Mouse (Mus musculus) lung, postnatal 10 days (tissue): Measurements from ENCODE around the gene Tmem130.
"Not testable (repeated sequence)": the region's sequence is repeated elsewhere in the genome, so short reads cannot be mapped to it uniquely, and the experiment has no call there.

Experiments used
- DNase-seq: peaks from one replicate; pipeline ENCODE4 v3.0.0; 2021

Tmem130 gene

GRCm38 (mm10) chr5:144761161-144761868 is at the start of gene Tmem130:
Gene Tmem130, minus strand, starts transcription at chr5:144761818.
- peak; percentile 12 for DNase-seq

DNA sequence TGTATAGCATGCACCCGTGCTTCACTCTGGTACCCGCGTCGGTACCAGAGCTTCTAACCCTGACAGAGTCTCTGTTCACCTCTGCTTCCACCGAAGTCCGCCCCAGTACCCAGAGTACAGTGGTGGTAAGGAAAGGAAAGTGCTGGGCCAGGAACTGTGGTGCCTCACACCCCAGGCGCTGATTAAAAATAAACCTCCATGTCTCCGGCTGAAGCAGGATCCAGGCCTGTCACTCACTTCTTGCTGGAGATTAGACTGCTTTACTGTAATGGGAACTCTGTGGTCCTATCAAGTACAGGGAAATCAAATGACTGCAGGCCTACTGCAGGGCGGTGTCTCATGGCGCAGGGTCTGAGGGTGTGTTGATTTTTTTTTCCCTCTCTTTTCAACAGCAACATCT is 45.3 kb upstream of the Tmem130 start:
- DNase-seq, result no peak

GRCm38 (mm10) chr5:144804181-144804580 is 42.6 kb upstream of the Tmem130 start:
- DNase-seq, result no peak

GRCm38 (mm10) chr5:144803066-144803465 is 41.4 kb upstream of the Tmem130 start:
- no peak for DNase-seq

GRCm38 (mm10) chr5:144797116-144797515 is 35.5 kb upstream of the Tmem130 start:
- no peak for DNase-seq

DNA sequence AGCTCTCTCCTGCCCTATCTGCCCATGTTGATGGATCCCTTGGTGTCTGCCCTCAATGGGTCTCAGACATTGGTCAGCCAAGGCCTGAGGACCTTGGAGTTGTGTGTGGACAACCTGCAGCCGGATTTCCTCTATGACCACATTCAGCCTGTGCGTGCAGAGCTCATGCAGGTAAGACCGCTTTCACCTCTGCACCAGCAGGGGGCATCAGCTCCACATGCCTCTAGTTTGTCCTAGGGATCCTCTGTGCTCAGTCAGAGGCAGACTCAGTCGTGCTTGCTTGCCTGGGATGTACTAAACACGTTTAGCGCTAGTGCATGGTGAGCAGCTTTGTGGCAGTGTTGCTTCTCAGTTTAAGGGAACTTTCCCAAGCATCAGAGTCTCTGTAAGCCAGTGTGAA is 33.1 kb upstream of the Tmem130 start:
- DNase-seq, result peak; percentile 10

DNA sequence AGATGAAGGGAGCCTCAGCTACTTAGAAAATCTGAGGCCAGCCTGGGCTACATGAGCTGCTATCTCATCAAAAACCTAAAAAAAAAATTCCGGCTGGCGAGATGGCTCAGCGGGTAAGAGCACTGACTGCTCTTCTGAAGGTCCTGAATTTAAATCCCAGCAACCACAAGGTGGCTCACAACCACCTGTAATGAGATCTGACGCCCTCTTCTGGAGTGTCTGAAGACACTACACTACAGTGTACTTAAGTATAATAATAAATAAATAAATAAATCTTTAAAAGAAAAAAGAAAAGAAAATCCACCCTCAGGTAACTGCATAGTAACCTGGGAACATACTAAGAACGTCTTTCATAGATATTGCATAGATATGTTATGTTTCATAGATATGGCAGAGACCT is 31.8 kb upstream of the Tmem130 start:
- DNase-seq, result no peak

GRCm38 (mm10) chr5:144786464-144786863 is 24.8 kb upstream of the Tmem130 start:
- DNase-seq, result no peak

- DNase-seq, result no peak
Observed at GRCm38 (mm10) chr5:144780654-144781053, 19.0 kb upstream of the Tmem130 start.

- no peak for DNase-seq
Observed at GRCm38 (mm10) chr5:144773231-144773630, 11.6 kb upstream of the Tmem130 start.

DNA sequence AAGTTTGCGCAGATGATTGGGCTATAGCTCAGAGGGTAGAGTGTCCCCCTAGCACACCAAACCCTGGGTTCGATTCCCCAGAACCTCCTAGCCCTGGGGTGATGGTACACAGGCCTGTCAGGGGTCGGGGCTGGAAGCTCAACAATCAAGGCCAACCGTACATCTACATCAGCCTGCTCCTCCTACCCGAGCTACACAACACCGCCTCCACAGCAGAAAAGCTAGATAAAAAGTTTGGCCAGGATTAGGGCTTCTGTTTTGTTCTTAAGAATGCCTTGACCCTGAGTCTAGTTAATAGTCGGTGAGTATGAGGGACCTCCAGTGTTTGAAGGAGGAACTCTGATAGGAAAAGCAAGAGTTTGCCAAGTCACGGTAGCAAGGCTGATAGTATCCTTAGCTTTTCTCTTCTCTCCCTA is 7.5 kb upstream of the Tmem130 start:
- no peak for DNase-seq

DNA sequence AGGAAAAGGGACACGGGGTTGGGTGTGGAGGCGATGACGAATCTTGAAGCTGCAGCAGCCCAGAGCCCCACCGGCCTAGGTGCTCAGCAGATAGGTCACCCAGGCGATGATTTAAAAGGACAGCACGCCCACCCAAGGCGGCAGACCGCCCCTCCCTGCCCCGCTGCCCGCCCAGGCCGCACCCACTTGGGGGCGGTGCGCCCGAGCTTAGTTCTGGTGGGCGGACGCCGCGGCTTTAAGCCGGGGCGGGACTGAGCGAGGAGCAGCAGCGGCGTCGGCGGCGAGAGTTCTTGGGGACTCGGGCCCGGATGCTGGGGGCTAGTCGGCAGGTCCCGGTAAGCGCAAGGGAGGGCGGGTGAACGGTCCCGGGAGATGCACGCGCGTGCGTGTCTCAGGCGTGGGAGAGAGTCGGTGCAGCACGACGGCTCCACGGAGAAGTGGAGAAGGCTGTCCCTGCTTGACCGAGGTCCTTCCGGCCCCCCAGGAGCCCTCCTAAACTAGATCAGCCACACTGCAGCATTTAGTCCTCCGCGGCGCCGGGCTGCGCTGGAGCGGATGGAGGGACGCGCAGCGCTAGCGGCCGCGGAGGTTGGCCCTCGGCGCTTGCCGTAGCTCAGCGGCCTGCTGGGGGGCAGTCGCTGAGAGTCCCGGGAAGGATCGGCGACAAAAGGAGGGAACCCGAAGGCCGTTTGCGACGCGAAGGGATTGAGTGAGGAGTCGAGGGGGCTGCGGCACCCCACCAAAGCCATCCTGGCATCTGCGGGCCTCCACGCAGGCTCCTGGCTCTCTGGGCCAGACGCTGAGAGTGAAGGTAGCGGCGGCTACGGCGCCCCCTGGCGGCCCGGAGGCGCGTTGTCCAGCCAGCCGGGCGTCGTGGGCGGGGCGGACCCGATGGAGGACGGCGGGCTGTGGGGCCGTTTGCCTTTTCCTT is 6.6 kb upstream of the Tmem130 start:
- DNase-seq, result peak; percentile 92

- DNase-seq, result not testable (repeated sequence)
Observed at GRCm38 (mm10) chr5:144767106-144767798, 5.6 kb upstream of the Tmem130 start, which contains the start of gene Trrap. Gene Trrap, plus strand, starts transcription at chr5:144767732.

GRCm38 (mm10) chr5:144766646-144767045 is 5.0 kb upstream of the Tmem130 start:
- DNase-seq, result no peak

DNA sequence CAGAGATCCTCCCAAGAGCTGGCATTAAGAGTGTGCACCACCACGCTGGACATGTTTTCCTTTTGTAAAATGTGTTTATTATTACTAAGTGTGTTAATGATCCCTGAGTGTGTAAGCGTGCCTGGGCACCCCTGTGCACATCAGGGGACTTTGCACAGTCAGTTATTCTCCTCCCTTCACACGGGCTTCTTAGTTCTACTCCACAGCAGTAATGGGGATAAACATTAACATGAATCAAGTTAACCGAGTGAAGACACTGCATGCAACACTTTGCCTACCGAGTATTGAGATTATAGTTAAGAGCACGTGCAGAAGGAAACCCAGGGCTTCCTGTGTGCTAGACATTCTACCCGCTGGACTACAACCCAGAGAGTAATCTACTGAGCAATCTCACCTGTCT is 4.4 kb upstream of the Tmem130 start:
- DNase-seq, result no peak

GRCm38 (mm10) chr5:144758422-144758821 is 3.2 kb downstream of the Tmem130 start:
- no peak for DNase-seq

GRCm38 (mm10) chr5:144757402-144757801 is 4.2 kb downstream of the Tmem130 start:
- no peak for DNase-seq

- DNase-seq, result no peak
Observed at GRCm38 (mm10) chr5:144755191-144755590, 6.4 kb downstream of the Tmem130 start.

GRCm38 (mm10) chr5:144753041-144753440 is 8.6 kb downstream of the Tmem130 start:
- DNase-seq, result peak; percentile 65

DNA sequence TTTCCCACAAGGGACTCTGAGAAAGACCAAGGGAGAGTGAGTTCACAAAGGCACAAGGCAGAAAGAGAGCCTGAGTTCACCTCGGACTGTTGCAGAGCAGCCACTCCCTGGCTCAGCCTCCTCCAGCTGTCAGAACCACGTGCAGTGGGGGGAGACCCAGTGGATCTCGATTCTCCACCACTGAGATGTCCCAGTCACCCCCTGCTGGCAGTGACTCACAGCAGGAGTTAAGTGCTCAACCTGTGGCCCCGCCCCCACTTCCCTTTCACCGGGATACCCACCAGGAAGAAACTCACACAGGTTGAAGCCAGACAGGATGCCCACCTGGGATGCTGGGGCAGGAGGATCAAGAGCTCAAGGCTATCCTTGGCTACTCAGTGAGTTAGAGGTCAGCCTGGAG is 9.2 kb downstream of the Tmem130 start:
- DNase-seq, result peak; percentile 36

- no peak for DNase-seq
Observed at GRCm38 (mm10) chr5:144737101-144737500, 24.5 kb downstream of the Tmem130 start.

DNA sequence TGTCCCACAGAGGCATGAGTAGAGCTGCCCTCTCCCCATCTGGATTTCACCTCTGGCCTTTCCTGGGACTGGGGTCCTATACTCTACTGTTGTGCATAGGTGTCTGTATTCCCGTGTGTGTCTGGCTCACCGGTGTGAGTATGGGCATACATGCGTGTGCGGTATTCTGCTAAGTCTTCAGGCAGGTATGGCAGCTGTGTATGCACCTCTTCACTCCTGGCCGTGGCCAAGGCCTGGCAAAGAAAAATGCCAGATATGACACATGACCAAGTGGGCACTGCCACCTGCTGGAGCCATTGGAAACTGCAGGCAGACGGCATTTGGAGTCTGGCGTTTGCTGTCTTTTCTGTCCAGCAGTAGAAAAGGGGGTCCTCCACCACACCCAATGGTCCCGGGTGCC is 26.7 kb downstream of the Tmem130 start:
- peak; percentile 72 for DNase-seq

- DNase-seq, result peak; percentile 71
Observed at GRCm38 (mm10) chr5:144733953-144734352, 27.7 kb downstream of the Tmem130 start.
